Mouse (Mus musculus) lung, postnatal 0 days (tissue): ENCODE data around the gene Mical2. TPM values are rescaled to one million over a fixed set of nuclear protein-coding genes. Genes with fewer than 3 reads are reported as not detected.

Experiments used
- ATAC-seq: fragments of 200-750 bp; cut with Nextera tagmentation; 2 replicates; pipeline ENCODE4 v1.8.0; 2017; ENCODE audit warnings: moderate library complexity
- DNase-seq: peaks from one replicate; pipeline ENCODE4 v3.0.0-alpha.2; 2016; ENCODE audit warnings: low spot score
- H3K27ac ChIP-seq: fragments of 300-500 bp; sonication (generic); 2 replicates; pipeline ENCODE4 v1.5.1; 2014; ENCODE audit warnings: antibody characterized with exemption, mild to moderate bottlenecking, low read length, mixed read lengths
- H3K27me3 ChIP-seq: fragments of 300-500 bp; sonication (generic); replicated peaks from 2 replicates; pipeline ENCODE4 v1.6.1; 2014; ENCODE audit warnings: low read length, mixed read lengths; ENCODE audit not compliant: insufficient read depth
- H3K36me3 ChIP-seq: fragments of 300-500 bp; sonication (generic); 2 replicates; pipeline ENCODE4 v1.6.1; 2014; ENCODE audit warnings: low read length, mixed read lengths; ENCODE audit not compliant: insufficient read depth
- H3K4me1 ChIP-seq: fragments of 300-500 bp; sonication (generic); 2 replicates; pipeline ENCODE4 v1.6.1; 2014; ENCODE audit warnings: antibody characterized with exemption, low read depth, low read length, mixed read lengths; ENCODE audit not compliant: insufficient read depth
- H3K4me2 ChIP-seq: fragments of 300-500 bp; sonication (generic); replicated peaks from 2 replicates; pipeline ENCODE4 v1.6.1; 2014; ENCODE audit warnings: low read depth, mild to moderate bottlenecking, low read length, moderate library complexity, mixed read lengths
- H3K4me3 ChIP-seq: fragments of 300-500 bp; sonication (generic); 2 replicates; pipeline ENCODE4 v1.5.1; 2014; ENCODE audit warnings: low read depth, low read length
- H3K9ac ChIP-seq: fragments of 300-500 bp; sonication (generic); replicated peaks from 2 replicates; pipeline ENCODE4 v1.6.1; 2014; ENCODE audit warnings: low read depth, mild to moderate bottlenecking
- H3K9me3 ChIP-seq: fragments of 300-500 bp; sonication (generic); 2 replicates; pipeline ENCODE4 v1.6.1; 2016; ENCODE audit warnings: low read length, mixed read lengths
- CTCF ChIP-seq: IDR thresholded peaks from 2 replicates; pipeline ENCODE4 v1.5.1; 2016; ENCODE audit warnings: antibody characterized with exemption, mild to moderate bottlenecking
- EP300 ChIP-seq: IDR thresholded peaks from 2 replicates; pipeline ENCODE4 v1.6.1; 2016; ENCODE audit warnings: antibody characterized with exemption, mild to moderate bottlenecking, control low read depth
- WGBS: fragments of 180-500 bp; shearing (Covaris S2); extraction: QIAGEN DNeasy Blood & Tissue Kit; methylation state at CpG from one replicate; pipeline ENCODE4 v1.1.7; 2014; 5-methylcytosine and 5-hydroxymethylcytosine counted together
- polyA plus RNA-seq: library from polyadenylated mRNA; unstranded; fragments of >200 nt; fragmentation: Nextera tagmentation; extraction: Ambion mirVana; gene quantifications from 2 replicates; pipeline ENCODE4 v1.2.1, GENCODE M21; 2015

Mical2 gene
- polyA plus RNA-seq, 1 experiment from 2014 or later: 19.7 TPM

DNA sequence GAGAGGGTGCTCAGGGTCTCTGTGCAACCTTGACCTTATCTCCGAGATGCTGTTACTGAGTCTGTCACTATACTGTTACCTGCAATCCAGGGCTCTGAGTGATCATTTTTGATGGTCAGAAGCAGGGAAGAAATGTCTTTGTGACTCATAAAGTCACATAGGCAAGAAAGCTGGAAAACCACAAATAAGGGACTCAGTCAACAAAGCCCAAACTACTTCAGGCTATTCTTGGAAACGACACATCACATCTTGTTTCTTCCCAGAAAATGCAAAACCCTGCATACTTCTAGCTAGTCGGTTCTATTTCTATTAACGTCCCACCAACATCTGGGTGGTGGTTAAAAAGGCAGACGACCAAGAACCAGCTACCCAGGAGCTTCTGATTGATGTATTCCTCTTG is 41.6 kb downstream of the Mical2 start:
- Histone ChIP-seq H3K9me3 (no peaks in the 10 kb centered on the region), H3K36me3 (no peaks in the 10 kb centered on the region), H3K27ac (peak overlapping the region; percentile 47; the same call in 1 of the 2 replicates), H3K9ac (no peak overlapping the region), H3K4me1 (peaks cover 38% of the 10 kb centered on the region), H3K27me3 (no peaks in the 10 kb centered on the region), H3K4me3 (no peak overlapping the region), H3K4me2 (no peak overlapping the region)
- DNase-seq (no peak), ATAC-seq (no peak)
- 53% methylated on average over 5 of the region's 5 CpGs for WGBS
- TF ChIP-seq EP300: no peak
- TF ChIP-seq CTCF: no peak

DNA sequence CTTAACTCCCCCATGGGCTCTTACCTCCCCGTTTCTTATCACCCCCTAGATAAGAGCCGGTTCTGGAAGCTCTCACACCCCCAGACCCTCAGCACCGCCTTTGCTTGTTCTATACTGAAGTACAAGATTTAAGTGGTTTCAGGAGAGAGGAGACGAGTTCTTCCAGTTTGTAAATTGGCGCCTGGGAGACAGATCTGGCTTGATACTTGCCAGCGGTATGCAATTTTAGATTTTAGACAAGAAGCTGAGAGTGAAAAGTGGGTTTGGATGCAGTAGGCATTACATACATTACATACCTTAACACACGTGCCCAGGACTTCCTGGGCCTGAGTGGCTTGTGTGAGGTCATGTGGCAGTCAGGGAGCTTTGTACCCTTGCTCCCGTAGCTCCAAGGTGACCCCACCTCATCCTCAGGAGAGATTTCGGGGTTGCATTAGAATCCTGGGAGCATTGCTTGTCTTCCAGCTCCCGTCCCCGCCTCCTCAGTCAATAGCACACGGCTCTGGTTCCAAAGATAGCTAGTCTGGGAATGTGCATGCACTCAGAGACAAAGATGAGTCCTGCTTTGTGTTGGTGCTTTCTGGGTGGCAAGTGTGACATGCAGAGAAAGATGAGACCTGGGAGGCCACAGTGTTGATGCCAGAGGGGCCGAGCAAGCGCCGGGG is 43.2 kb downstream of the Mical2 start:
- no peak for TF ChIP-seq CTCF
- TF ChIP-seq EP300: peak; percentile 97
- no peak overlapping the region for H3K9ac ChIP-seq
- H3K27ac ChIP-seq: peak overlapping the region; percentile 82
- DNase-seq (peak; percentile 83), ATAC-seq (peak; percentile 76)
- no peak overlapping the region for H3K4me3 ChIP-seq
- H3K4me1 ChIP-seq: peaks cover 49% of the 10 kb centered on the region
- H3K36me3 ChIP-seq: no peaks in the 10 kb centered on the region
- H3K4me2 ChIP-seq: no peak overlapping the region
- no peaks in the 10 kb centered on the region for H3K9me3 ChIP-seq
- 45% methylated on average over 15 of the region's 15 CpGs for WGBS
- no peaks in the 10 kb centered on the region for H3K27me3 ChIP-seq

GRCm38 (mm10) chr7:112270870-112271269 is 45.2 kb downstream of the Mical2 start:
- Histone ChIP-seq H3K36me3 (no peaks in the 10 kb centered on the region), H3K27me3 (no peaks in the 10 kb centered on the region), H3K9ac (no peak overlapping the region), H3K9me3 (no peaks in the 10 kb centered on the region), H3K27ac (peak overlapping the region; percentile 82), H3K4me1 (peaks cover 48% of the 10 kb centered on the region), H3K4me2 (no peak overlapping the region), H3K4me3 (no peak overlapping the region)
- peak; percentile 70 for ATAC-seq
- TF ChIP-seq CTCF (no peak), EP300 (peak; percentile 97)
- WGBS: 44% methylated on average over 5 of the region's 5 CpGs
- DNase-seq: peak; percentile 91

- ATAC-seq: no peak
- H3K9me3 ChIP-seq: no peaks in the 10 kb centered on the region
- 51% methylated on average over 3 of the region's 3 CpGs for WGBS
- TF ChIP-seq EP300 (no peak), CTCF (no peak)
- H3K9ac ChIP-seq: no peak overlapping the region
- no peak for DNase-seq
- no peak overlapping the region for H3K4me3 ChIP-seq
- no peak overlapping the region for H3K4me2 ChIP-seq
- H3K4me1 ChIP-seq: peaks cover 45% of the 10 kb centered on the region
- H3K27me3 ChIP-seq: no peaks in the 10 kb centered on the region
- H3K27ac ChIP-seq: peak overlapping the region; percentile 38; the same call in 1 of the 2 replicates
- H3K36me3 ChIP-seq: no peaks in the 10 kb centered on the region
Observed at GRCm38 (mm10) chr7:112271627-112272026, 46.0 kb downstream of the Mical2 start.

DNA sequence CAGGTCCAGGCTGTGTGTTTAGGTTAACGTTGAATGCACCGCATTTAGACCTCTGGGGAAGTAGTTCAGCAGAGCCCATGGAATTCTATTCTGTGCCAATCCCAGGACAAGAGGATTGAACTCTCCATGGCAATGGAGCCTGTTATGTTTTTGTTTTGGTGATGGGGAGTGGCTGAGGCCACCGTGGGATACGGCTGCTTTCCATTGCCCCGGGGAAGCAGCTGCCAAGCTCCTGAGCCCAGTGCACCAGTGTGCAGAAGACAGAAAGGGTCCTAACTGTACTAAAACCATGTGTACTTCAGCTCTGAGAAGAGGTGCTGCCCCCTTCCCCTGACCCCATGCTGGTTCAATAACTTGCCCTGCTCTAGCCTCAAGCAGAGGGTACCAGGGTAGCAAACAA is 47.0 kb downstream of the Mical2 start:
- ATAC-seq: no peak
- Histone ChIP-seq H3K9me3 (no peaks in the 10 kb centered on the region), H3K9ac (no peak overlapping the region), H3K27me3 (no peaks in the 10 kb centered on the region), H3K4me3 (no peak overlapping the region), H3K27ac (no peak overlapping the region; the same call in 1 of the 2 replicates), H3K4me1 (peaks cover 45% of the 10 kb centered on the region), H3K36me3 (no peaks in the 10 kb centered on the region), H3K4me2 (no peak overlapping the region)
- 53% methylated on average over 5 of the region's 5 CpGs for WGBS
- DNase-seq: no peak
- no peak for TF ChIP-seq EP300
- no peak for TF ChIP-seq CTCF

DNA sequence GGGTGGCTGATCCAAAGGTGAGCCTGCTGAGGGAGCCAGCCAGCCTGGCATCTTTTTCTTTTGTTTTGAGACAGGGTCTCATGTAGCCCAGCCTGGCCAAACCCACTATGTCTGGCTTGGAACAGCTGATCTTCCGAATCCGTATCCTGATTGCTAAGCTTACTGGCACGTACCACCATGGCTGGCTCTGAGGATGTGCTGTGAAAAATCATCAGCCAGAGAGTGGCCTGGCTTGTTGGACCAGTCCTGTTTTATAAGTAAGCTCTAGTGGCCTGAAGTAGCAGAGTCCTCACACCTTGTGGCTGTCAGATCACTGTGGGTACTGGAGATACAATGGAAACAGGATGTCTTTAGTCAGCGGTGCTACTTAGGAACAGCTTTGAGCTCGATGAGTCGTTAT is 47.8 kb downstream of the Mical2 start:
- H3K4me3 ChIP-seq: no peak overlapping the region
- no peaks in the 10 kb centered on the region for H3K9me3 ChIP-seq
- ATAC-seq (no peak), DNase-seq (peak; percentile 56)
- peak overlapping the region; percentile 4; the same call in 1 of the 2 replicates for H3K27ac ChIP-seq
- H3K4me1 ChIP-seq: peaks cover 45% of the 10 kb centered on the region
- no peaks in the 10 kb centered on the region for H3K36me3 ChIP-seq
- H3K4me2 ChIP-seq: no peak overlapping the region
- 38% methylated on average over 6 of the region's 6 CpGs for WGBS
- TF ChIP-seq EP300 (peak; percentile 38; the same call in 1 of the 2 replicates), CTCF (no peak)
- no peak overlapping the region for H3K9ac ChIP-seq
- H3K27me3 ChIP-seq: no peaks in the 10 kb centered on the region
